Mouse (Mus musculus): Measurements from ENCODE around the gene Cdc42se1. TPM values are rescaled to one million over a fixed set of nuclear protein-coding genes. Genes with fewer than 3 reads are reported as not detected.
A peak's percentile ranks its signal among the peaks of the same experiment; 100 is the strongest.

The Cdc42se1 gene
- polyA plus RNA-seq, 1 experiment from 2014 or later = 90.3 TPM

DNA sequence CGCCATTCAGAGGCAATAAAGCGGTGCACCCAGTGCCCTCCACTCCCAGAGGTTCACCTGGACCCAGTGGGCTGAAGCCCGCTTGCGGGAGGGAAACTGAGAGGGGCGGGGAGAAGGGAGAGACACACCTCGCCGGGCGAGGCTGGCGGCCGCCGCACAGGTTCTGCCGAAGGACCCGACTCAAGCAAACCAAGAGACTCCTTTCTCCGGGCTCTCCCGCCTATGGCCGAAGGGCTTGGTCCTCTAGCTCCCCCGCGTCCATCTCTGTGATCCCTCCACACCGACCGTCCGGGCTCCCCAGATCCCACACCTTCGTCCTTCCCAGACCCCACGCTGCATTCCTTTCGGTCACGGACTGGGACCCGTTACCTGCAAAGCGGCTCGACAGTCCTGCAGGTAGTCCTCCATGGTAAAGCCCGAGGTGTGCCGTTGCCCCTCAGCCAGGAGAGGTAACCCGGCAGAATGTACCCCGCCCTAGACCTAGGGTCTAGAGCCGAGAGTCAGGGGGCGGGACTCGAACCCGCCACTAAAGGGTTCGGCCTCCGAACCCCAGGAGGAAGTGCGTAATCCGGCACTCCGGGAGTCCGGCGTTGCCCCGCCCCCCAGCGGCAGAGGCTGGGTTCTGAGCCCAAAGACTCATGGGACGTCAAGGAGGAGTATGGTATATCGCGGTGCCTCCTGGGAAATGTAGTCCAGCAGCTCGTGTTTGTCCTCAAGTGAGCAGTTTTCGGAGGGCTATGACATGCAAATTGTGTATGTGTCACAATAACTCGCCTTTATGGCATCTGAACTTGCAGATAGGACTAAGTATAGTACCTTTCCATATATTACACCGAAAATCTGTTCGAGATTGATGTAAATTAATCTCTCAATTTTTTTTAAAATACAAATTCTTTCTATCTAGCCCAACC, 52.9 kb downstream of the Cdc42se1 start, which contains the start of the genes Mindy1 and Prune1:
Mindy1 (plus strand) TSS at position 130 of the 911 bp plus-strand sequence.
Prune1 (minus strand) TSS at position 861 of the 911 bp plus-strand sequence.
- Histone ChIP-seq H3K4me2 (replicated peaks; ENCODE audit: low read depth, low read length) (peak within 1 kb of the TSS; percentile 80), H3K4me3 (ENCODE audit: low read length) (peak within 1 kb of the TSS; percentile 73), H3K27ac (ENCODE audit: low read length) (peak within 1 kb of the TSS; percentile 99), H3K9ac (replicated peaks; ENCODE audit: low read length) (peak within 1 kb of the TSS; percentile 87), H3K9me3 (ENCODE audit: low read length) (no peaks in the 10 kb centered on the region), H3K27me3 (ENCODE audit: insufficient read depth, low read length) (no peaks in the 10 kb centered on the region), H3K4me1 (ENCODE audit: insufficient read depth, low read length) (peaks cover 43% of the 10 kb centered on the region), H3K36me3 (ENCODE audit: insufficient read depth, low read length) (no peaks in the 10 kb centered on the region)
- under 1% methylated on average over 53 of the region's 53 CpGs for WGBS
- ATAC-seq (ENCODE audit: low FRiP score, low TSS enrichment) = peak; percentile 88

DNA sequence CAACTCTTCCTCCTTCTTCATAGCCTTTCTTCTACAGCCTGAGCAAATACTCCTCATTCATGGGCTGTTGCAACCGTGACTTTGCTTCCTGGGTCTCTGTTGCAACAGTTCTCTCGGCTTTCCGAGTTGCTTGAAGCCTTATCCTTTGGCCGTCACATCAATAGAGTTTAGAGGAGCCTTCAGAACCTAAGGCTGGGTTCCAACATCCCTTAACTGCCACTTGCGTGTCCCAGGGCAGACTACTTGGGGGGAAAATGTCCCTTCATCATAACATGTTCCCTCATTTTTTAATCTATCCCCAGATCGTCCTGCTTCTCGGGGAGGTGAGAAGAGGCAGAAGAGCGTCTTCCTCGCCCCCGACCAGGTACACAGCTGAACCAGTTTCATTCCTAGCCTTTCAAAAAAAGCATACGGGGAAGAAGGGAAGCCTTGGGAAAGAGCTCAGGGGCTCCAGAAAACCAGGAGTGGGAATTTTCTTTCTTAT, 53.9 kb downstream of the Cdc42se1 start:
- whole genome bisulfite sequencing = under 1% methylated on average over 11 of the region's 11 CpGs
- H3K4me2 ChIP-seq (replicated peaks; ENCODE audit: low read depth, low read length) = peak overlapping the region; percentile 80
- H3K4me1 ChIP-seq (ENCODE audit: insufficient read depth, low read length) = peaks cover 36% of the 10 kb centered on the region
- H3K9ac ChIP-seq (replicated peaks; ENCODE audit: low read length) = peak overlapping the region; percentile 87
- H3K27ac ChIP-seq (ENCODE audit: low read length) = peak overlapping the region; percentile 99
- H3K4me3 ChIP-seq (ENCODE audit: low read length) = peak overlapping the region; percentile 67
- no peaks in the 10 kb centered on the region for H3K36me3 ChIP-seq (ENCODE audit: insufficient read depth, low read length)
- no peaks in the 10 kb centered on the region for H3K9me3 ChIP-seq (ENCODE audit: low read length)
- ATAC-seq (ENCODE audit: low FRiP score, low TSS enrichment) = no peak
- H3K27me3 ChIP-seq (ENCODE audit: insufficient read depth, low read length) = no peaks in the 10 kb centered on the region

DNA sequence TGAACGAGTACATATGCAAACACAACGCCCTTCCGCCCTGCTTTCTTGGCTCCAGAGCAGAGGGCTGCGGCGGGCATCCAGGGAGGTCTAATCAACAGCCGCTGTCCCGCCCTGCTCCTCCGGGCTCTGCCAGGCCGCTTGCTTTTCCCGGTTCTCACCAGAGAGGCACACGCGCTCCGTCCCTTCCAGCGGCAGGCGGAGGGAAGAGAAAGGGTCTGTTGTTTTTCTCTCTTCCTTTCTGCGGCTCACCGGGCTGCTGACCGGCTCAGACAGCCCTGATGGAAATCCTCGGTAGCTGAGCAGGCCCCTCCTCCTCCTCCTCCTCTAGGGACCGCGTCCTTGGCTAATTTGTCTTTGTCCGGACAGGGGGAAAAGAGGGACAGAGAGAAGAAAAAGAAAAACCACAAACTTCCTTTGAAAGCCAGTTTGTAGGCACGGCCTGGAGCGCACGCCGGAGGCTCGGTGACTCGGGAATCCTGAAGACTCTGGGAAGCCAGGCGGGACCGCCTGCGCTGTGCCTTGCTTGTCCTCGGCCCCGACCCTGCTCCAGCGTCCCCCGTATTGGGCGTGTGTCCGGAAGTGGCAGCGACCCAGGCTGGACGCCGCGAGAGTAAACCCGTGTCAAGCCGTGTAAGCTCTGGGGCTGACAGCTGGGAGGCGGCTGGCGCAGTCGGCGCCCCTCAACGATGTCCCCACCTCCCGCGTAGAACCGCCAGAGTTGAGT, 54.5 kb downstream of the Cdc42se1 start:
- Histone ChIP-seq H3K9me3 (ENCODE audit: low read length) (no peaks in the 10 kb centered on the region), H3K9ac (replicated peaks; ENCODE audit: low read length) (peak overlapping the region; percentile 87), H3K27ac (ENCODE audit: low read length) (peak overlapping the region; percentile 99), H3K4me3 (ENCODE audit: low read length) (peak overlapping the region; percentile 67), H3K4me1 (ENCODE audit: insufficient read depth, low read length) (peaks cover 35% of the 10 kb centered on the region), H3K27me3 (ENCODE audit: insufficient read depth, low read length) (no peaks in the 10 kb centered on the region), H3K4me2 (replicated peaks; ENCODE audit: low read depth, low read length) (peak overlapping the region; percentile 80), H3K36me3 (ENCODE audit: insufficient read depth, low read length) (peaks cover 3% of the 10 kb centered on the region)
- ATAC-seq (ENCODE audit: low FRiP score, low TSS enrichment) = peak; percentile 70
- under 1% methylated on average over 48 of the region's 51 CpGs for WGBS

DNA sequence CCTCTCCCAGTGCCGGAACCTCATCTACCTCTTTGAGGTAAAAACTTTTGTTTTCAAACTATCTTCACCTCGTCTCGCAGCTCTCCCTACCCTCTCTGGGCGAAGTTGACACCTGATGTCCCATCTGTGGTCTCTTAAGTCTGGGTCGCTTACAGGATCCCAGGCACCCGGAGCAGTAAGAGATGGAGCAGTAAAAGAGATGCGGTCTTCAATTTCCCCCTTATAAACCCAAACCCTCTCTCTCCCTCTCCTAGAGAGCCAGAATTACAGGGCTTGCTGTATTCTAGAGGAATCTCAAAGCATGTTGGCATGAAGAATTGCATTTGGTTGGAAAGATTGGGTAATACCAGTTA, 55.0 kb downstream of the Cdc42se1 start:
- ATAC-seq (ENCODE audit: low FRiP score, low TSS enrichment) = no peak
- Histone ChIP-seq H3K4me2 (replicated peaks; ENCODE audit: low read depth, low read length) (peak overlapping the region; percentile 80), H3K27ac (ENCODE audit: low read length) (peak overlapping the region; percentile 99), H3K27me3 (ENCODE audit: insufficient read depth, low read length) (no peaks in the 10 kb centered on the region), H3K9ac (replicated peaks; ENCODE audit: low read length) (peak overlapping the region; percentile 87), H3K36me3 (ENCODE audit: insufficient read depth, low read length) (peaks cover 8% of the 10 kb centered on the region), H3K4me1 (ENCODE audit: insufficient read depth, low read length) (peaks cover 35% of the 10 kb centered on the region), H3K9me3 (ENCODE audit: low read length) (no peaks in the 10 kb centered on the region), H3K4me3 (ENCODE audit: low read length) (peak overlapping the region; percentile 67)
- 2% methylated on average over 7 of the region's 7 CpGs for WGBS

DNA sequence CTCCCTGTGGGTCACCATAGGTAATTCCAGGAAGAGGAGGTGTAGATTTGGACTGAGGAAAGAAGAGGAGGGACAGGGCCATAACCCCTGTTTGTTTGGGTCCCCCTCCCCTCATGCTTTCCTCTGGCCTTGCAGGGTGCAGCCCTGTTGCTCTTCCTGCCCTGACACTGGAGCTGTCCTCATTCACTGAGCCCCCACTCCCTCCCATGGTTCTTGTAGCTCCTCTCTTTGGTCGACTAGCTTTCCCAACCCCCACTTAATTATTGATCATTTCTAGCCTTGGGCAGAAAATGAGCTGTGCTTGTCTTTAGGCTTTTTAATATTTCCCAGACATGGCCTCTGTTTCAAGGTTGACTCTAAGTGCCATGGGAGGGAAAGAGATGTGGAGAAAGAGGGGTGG, 55.5 kb downstream of the Cdc42se1 start:
- 11% methylated on average over 1 of the region's 1 CpGs for WGBS
- peaks cover 11% of the 10 kb centered on the region for H3K36me3 ChIP-seq (ENCODE audit: insufficient read depth, low read length)
- no peak for ATAC-seq (ENCODE audit: low FRiP score, low TSS enrichment)
- H3K27me3 ChIP-seq (ENCODE audit: insufficient read depth, low read length) = no peaks in the 10 kb centered on the region
- H3K9ac ChIP-seq (replicated peaks; ENCODE audit: low read length) = peak overlapping the region; percentile 87
- H3K4me2 ChIP-seq (replicated peaks; ENCODE audit: low read depth, low read length) = peak overlapping the region; percentile 80
- no peaks in the 10 kb centered on the region for H3K9me3 ChIP-seq (ENCODE audit: low read length)
- H3K4me3 ChIP-seq (ENCODE audit: low read length) = peak overlapping the region; percentile 67
- peaks cover 35% of the 10 kb centered on the region for H3K4me1 ChIP-seq (ENCODE audit: insufficient read depth, low read length)
- peak overlapping the region; percentile 99; the same call in 1 of the 2 replicates for H3K27ac ChIP-seq (ENCODE audit: low read length)

DNA sequence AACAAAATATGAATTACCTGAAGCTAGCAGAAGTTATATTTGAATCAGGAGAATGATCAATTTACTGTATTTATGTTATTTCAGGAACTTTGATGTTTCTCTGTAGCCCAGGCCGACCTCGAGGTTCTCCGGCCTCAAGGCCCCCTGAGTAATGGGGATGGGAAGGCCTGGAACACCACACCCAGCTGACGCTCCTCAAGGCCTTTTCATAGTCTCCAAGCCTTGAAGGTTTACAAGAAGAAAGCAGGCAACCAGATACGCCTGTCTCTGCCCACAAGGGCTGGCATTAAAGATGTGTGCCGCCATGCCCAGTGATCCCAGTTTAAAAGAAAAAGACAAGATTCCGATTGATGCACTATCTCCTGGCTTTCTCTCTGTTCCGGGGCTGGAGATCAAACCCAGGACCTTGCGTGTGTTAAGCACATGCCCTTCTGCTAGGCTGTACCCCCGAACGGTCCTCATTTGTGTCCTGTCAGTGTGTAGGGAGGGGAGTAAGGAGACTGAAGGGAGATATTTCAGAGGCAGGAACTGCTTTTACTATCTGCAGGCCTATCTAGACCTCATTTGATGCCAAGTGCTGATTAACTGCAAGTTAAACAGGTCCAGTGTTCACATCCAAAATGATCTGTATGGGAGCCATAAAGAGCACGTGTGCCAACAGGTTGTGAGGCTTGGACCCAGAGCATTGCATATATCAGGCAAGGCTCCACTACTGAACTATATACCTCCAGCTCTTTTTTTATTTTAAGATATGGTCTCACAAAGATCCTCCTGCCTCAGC, 56.2 kb downstream of the Cdc42se1 start:
- Histone ChIP-seq H3K9me3 (ENCODE audit: low read length) (no peaks in the 10 kb centered on the region), H3K9ac (replicated peaks; ENCODE audit: low read length) (peak overlapping the region; percentile 2), H3K4me2 (replicated peaks; ENCODE audit: low read depth, low read length) (peak overlapping the region; percentile 80), H3K27ac (ENCODE audit: low read length) (no peak overlapping the region), H3K36me3 (ENCODE audit: insufficient read depth, low read length) (peaks cover 11% of the 10 kb centered on the region), H3K4me3 (ENCODE audit: low read length) (peak overlapping the region; percentile 67; the same call in 1 of the 2 replicates), H3K27me3 (ENCODE audit: insufficient read depth, low read length) (no peaks in the 10 kb centered on the region), H3K4me1 (ENCODE audit: insufficient read depth, low read length) (peaks cover 35% of the 10 kb centered on the region)
- no peak for ATAC-seq (ENCODE audit: low FRiP score, low TSS enrichment)
- 83% methylated on average over 12 of the region's 12 CpGs for WGBS

DNA sequence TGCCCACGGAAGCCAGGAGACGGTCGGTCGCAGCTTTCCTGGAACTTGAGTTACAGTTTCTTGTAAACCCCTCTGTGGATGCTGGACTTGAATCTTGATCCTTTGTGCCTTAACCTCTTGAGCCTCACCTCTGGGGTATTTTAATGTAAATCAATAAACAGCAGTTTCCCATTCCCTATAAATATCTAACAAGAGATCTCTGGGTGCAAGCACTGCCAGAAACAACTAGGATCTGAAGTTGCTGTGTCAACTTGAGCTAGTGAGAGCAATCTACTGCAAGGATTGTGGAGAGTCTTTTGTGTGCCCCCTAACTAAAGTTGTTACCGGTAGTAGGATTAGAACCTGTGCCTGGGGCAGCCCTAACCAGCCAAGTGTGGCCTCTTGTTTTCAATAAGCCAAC, 56.9 kb downstream of the Cdc42se1 start:
- WGBS = 91% methylated on average over 5 of the region's 5 CpGs

More for the DNA sequence above, 56.9 kb downstream of the Cdc42se1 start:
- H3K27me3 ChIP-seq (ENCODE audit: insufficient read depth, low read length) = no peaks in the 10 kb centered on the region
- no peak overlapping the region for H3K4me2 ChIP-seq (replicated peaks; ENCODE audit: low read depth, low read length)
- no peaks in the 10 kb centered on the region for H3K9me3 ChIP-seq (ENCODE audit: low read length)
- no peak for ATAC-seq (ENCODE audit: low FRiP score, low TSS enrichment)
- peaks cover 35% of the 10 kb centered on the region for H3K4me1 ChIP-seq (ENCODE audit: insufficient read depth, low read length)
- H3K9ac ChIP-seq (replicated peaks; ENCODE audit: low read length) = no peak overlapping the region
- H3K4me3 ChIP-seq (ENCODE audit: low read length) = no peak overlapping the region
- peak overlapping the region; percentile 44 for H3K27ac ChIP-seq (ENCODE audit: low read length)
- H3K36me3 ChIP-seq (ENCODE audit: insufficient read depth, low read length) = peaks cover 11% of the 10 kb centered on the region

Measured in kidney, embryonic 16.5 days (tissue).